Mouse (Mus musculus): ENCODE measurements around the gene Nol11.

DNA sequence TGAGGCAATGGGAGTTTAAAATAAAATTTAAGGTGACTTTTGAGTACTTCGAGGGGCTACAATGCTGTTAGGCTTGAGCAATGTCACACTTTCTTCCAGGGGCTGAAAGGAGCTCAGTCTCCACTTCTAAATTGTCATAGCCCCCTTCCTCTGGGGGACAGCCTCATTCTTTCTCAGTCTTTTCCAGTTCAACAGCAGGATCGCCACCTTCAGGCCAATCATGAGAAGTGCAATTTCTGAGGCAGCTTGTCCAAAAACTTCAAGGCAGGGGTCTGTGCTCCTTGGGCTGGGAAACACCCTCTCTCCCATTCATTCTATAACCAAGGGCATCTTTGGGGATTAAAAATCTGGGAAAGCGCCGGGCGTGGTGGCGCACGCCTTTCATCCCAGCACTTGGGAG, 37.4 kb downstream of the Nol11 start:
- TF ChIP-seq CTCF (IDR thresholded peaks at IDR 0.05), result peak; percentile 59
- no peak for TF ChIP-seq EP300 (IDR thresholded peaks at IDR 0.05)
